Mouse (Mus musculus) small intestine, adult 2 months (tissue): ENCODE data around the gene Phospho2.

ENCODE experiments used
- CTCF ChIP-seq: fragments of 200-500 bp; IDR thresholded peaks from 2 replicates; pipeline ENCODE4 v1.5.1; 2012; ENCODE audit warnings: low read depth, mild to moderate bottlenecking, control low read depth, inconsistent platforms, low read length, moderate library complexity, mixed read lengths; ENCODE audit not compliant: insufficient replicate concordance, insufficient read length; ENCODE audit errors: extremely low read depth
- POLR2A ChIP-seq: fragments of 200-500 bp; IDR thresholded peaks from 2 replicates; pipeline ENCODE4 v1.6.1; 2012; ENCODE audit warnings: low read depth, mild to moderate bottlenecking, control low read depth, inconsistent platforms, low read length, moderate library complexity

DNA sequence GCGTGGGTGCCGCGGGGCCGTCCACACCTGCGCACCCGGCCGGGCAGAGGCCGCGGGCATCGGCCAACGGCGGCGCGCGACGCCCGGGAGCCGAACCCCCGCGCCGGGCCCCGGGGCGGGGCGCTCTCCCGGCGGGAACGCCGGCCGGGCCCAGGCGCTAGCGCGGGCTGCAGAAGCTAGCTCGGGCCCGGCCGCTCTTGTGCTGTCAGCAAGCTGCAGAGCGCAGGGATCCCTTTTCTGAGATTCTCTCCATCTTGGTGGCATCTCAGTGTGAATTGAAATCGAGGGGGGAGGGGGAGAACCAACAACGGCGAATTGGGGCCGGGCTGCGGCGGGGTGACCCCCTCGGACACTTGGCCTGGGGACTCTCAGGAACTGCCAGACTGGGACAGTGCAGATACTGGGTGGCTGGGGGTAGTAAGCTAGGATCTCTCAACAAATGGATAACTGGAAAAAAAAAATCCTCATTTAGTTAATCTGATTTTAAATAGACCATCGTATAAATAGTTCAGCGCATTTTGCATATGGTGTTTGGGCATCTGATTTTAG lies 33.8 kb downstream of the Phospho2 start:
- TF ChIP-seq CTCF = no peak
- no peak for TF ChIP-seq POLR2A
